Mouse (Mus musculus) liver, adult 2 months (tissue): ENCODE measurements at regions not wholly inside any gene's neighbourhood (a gene's known extent, or its start where the extent isn't known, plus 50 kb on each side); places are given as distances from the start of the nearest gene placed in this dataset.

Experiments
- CTCF ChIP-seq: fragments of 200-500 bp; IDR thresholded peaks from 2 replicates; pipeline ENCODE4 v1.5.1; 2011; ENCODE audit warnings: low read depth, low read length, control low read depth
- POLR2A ChIP-seq: fragments of 200-500 bp; IDR thresholded peaks from 2 replicates; pipeline ENCODE4 v1.6.1; 2011; ENCODE audit warnings: low read length, control low read depth; ENCODE audit not compliant: insufficient read depth; ENCODE audit errors: extremely low read depth

- TF ChIP-seq POLR2A (no peak), CTCF (peak; percentile 47; the same call in 1 of the 2 replicates)
Measured at GRCm38 (mm10) chr9:52287246-52287651, 118.9 kb upstream of the Zc3h12c start.
